Mouse (Mus musculus): Measurements from ENCODE around the gene Fam216a.
A peak's percentile ranks its signal among the peaks of the same experiment; 100 is the strongest.

The Fam216a gene

DNA sequence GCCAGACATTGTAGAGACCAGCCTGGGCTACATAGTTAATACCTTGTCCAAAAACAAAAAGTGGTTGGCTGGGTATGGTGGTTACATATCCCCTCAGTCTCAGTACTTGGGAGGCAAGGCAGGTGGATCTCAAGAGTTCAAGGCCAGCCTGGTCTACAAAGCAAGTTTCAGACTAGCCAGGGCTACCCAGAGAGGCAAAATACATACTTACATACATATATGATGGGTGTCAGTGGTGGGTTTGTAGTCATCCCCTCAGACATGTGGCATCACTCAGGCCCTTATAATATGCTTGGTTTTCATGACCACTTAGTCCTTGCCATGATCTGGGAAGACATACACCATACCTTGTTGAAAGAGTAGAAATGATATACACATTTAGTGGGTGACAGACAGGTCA is 18.5 kb upstream of the Fam216a start:
- peak in 1 of 2 experiments; percentile 2 for DNase-seq

DNA sequence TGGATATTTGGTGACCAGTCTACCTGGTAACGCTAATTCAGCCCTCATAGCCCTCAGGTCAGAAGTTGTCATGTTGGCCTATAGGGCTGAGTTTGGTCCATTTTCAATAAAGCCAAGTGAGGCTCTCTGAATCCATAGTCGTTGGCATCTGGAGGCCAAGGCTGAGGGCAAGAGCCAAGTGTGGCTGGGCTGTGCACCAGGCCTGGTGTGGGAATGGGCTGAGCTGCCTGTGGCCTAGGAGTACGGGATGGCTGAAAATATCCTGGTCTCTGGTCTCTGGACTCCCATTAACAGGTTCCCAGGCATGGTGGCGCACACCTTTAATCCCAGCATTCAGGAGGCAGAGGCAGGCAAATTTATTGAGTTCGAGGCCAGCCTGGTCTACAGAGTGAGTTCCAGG is 17.8 kb upstream of the Fam216a start:
- peak in 1 of 2 experiments; percentile 3 for DNase-seq

DNA sequence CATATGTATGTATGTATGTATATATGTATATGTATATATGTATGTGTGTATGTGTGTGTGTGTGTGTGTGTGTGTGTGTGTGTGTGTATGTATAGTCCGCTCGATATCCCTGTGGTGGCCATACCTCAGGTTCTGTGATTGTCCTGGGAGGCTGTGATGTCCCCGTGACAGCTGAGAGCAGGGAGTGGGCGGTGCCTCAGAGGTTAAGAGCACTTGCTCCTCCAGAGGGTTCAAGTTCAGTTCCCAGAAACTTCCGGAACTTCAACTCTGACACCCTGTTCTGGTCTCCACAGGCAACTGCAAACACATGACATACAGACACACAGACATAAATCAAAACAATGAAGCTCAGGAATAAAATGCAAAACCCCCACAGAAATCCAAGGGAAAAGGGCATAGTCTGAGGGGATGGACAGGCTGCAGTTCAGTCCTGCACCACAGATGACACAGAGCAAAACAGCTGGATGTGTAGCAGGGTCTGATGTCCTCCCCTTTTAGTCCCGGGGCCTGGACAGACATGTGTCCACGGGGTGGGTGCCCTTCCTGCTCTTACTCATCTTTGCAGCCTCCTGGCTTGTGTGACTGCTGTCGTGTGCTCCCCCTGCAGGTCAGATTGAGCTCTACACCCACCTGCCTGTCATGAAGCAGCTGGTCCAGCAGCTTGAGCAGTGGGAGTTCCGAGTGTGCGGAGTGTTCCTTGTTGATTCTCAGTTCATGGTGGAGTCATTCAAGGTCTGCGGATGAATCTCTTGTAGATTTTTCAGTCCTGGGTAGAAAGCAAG is 7.4 kb upstream of the Fam216a start:
- peak; percentile 52 to 54 for DNase-seq

DNA sequence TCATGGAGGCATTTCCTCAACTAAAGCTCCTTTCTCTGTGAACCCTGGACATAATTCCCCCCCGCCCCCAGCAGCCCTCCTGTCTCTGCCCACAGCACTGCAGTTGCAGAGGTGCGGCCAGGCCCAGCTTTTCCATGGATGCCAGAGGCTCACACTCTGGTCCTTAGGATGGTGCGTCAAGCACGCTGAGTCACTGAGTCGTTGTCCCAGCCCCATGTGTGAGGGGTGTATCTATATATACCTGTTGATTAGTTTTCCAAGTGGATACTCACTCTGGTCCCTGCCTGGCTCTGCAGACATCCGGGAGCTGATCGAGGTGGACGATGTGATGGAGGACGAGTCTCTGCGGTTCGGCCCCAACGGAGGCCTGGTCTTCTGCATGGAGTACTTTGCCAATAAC is 6.0 kb upstream of the Fam216a start:
- no peak for DNase-seq

DNA sequence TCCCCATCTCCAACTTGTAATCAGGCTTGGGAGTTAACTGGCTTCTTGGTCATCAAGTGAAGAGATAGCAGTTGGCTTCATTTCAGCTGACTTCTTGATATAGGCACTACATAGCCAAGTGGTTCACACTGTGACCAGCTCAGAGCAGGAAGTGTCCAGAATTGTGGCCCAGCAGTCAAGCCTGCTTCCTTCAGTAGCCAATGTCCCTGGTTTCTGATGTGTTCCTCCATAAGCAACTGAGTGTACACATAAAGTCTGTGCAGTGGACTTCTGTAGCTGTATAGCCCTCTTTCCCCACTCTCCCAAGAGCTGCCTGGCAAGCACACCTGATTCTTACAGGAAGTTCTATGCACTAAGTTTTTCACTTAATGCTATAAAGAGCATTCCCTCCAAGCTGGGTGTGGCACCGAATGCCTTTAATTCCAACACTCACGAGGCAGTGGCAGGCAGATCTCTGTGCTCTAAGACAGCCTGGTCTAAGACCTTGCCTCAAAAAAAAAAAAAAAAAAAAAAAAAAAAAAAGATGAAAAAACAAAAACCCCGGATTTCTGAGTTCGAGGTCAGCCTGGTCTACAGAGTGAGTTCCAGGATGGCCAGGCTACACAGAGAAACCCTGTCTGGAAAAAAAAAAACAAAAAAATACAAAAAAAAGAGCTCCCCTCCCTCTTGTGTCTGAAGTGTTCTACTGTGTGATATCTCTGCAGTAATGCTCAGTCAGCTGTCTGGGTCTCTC is 5.1 kb upstream of the Fam216a start:
- no peak for DNase-seq

DNA sequence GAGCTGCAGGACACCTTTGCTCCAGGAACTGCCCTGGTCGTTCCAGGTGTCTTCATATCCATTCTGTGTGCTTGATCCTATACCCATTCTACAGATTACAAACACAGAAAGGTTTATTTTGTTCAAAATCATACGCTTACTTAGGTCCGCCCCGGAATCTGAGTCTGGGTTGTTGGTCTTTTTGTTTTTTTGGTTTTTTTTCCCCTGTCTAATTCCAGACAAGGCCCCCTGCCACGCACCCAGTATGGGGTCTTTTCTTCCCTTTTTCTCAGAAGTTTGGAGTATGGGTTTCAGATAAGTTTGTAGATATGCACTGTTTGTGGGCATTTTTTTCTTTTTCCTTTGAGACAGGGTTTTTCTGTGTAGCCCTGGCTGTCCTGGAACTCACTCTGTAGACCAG is 714 bp upstream of the Fam216a start:
- DNase-seq = no peak

DNA sequence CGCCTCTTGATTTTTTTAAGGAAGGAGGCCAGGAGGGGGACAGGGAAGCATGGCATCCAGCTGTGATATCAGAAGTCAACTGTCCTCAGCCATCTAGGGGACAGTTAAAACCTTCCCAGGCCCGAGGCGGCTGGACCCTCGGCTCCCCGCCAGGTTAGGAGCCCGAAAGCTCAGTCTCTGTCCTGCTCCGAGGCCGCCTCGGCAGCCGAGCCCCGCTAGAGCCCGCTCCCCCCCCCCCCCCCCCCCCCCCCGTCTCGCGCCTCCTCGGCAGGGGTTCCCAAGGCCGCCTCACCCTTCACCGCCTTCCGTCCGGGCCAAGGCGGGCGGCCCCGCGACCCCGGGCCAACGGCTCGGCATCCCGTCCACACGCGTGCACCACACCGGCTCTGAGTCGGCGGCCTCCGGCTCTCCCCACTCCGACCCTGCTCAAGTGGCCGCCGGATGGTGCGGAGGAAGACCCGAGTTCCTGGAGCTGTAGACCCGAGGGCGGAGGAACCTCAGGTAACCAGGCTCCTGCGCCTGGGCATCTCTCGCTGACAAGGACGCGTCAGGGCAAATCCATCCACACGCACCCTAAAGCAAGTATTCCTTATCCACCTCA is 473 bp downstream of the Fam216a start, which contains the start of gene Gpn3:
TSS of gene Gpn3 (plus strand) at position 286 of the 601 bp plus-strand sequence.
- DNase-seq = no peak

DNA sequence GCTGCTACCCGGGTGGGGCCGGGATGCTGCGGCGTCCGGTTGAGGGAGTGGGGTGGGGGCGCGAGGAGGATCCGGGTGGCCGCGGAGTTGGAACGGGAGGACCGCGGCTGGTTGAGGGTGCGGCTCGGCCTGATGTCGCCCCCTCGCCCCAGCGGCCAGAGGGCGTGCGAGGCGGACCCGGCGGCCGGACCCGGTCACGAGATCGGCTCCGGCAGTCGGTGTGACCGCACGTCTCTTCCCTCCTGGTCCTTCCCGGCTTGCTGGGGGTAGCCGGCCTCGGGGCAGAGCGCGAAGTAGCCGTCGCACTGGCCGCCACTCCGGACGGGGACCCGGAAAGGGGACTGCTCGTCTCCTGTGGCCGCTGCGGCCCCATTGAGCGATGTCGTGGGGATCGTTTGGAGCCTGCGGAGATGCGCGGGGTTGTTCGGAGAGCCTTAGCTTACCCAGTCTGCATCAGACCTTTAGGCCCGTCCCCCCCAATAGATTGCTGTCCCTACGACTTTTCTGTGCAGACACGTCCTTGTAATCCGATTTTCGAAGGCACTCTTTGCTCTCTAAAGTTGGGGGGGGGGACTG is 17.6 kb downstream of the Fam216a start:
- DNase-seq = no peak

DNA sequence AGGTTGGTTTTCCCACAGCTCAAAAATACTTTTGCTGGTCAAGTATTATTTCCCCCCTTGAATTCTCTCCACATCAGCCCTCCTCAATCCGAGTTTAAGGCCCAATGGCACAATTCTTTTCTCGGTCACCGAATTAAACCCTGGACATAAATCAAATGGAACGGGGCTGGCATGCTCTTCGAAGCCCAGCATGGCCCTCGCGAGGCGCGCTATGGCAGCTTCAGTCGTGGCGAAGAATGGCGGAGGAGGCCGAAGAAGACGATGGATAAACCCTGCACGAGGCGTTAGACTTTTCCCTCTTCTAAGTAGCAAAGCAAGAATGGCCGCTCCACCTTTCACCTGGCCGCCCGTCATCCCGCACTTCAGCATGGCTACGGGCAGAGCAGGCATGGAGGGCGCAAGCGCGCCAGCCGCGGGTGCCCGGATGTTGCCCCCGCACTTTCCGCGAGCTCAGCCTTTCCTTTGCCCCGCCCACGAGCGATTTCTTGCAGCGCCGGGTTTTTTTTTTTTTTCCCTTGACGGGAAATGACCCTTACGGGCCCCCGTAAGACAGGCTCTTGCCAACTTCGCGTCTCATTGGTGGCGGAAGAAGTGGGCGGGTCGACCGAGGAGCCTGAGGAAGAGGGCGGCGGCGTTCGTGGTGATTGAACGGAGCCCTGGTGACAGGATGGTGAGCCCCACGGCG is 18.2 kb downstream of the Fam216a start, which contains the start of the genes Rad9b and Vps29:
TSS of gene Rad9b (minus strand) at position 427 of the 685 bp plus-strand sequence.
TSS of gene Vps29 (plus strand) at position 563 of the 685 bp plus-strand sequence.
- DNase-seq = peak; percentile 96 to 97

DNA sequence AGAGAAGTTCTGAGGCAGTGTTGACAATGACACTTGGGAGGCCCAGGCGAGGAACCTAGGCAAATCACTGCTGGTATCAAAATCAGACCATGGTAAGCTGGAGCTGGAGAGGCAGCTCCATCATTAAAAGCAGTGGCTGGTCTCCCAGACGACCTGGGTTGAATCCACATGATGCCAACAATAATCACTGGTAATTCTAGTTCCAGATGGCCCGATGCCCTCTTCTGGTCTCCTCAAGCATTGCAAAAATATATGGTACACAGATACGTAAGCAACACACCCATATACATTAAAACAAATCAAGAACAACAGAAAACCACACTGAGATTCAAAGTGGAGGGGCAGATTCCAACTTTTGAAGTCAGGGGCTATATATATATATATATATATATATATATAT is 26.4 kb downstream of the Fam216a start:
- DNase-seq = no peak

DNA sequence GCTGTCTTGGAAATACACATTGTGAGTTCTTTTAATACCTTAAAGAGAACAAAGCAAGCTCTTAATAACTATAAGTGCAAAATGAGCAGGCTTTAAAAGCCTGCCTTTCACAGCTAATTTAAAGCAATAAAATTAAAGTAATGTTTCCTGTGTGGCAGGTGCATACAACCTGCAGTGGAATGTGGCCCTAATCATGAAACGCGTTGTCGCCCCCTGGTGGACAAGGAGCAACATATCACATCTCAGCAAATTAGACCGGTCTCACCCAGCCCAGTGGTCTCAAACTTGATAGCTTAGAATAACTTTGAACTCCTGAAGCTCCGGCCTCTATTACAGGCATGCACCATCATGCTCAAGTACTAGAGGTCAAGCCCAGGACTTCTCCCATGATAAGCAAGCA is 27.9 kb downstream of the Fam216a start:
- DNase-seq = peak; percentile 50 to 67

DNA sequence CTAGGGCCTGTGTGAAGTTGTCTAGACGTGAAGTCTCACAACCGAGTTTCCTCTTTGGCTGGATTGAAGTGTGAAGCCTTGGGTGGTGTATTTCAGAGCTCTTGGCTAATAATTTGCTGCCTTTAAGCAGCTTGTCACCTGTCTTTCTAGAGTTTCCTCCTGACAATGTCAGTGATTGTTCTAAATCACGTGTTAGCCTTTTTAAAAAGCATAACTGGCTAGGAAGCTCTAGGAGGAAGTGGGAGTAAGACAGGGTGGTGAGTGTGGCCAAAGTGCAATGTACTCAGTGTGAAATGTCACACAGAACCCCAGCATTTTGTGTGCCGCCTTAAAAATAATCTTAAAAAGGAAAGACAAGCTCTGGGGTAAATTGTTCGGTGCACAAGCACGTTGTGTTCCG is 28.4 kb downstream of the Fam216a start:
- DNase-seq = no peak

DNA sequence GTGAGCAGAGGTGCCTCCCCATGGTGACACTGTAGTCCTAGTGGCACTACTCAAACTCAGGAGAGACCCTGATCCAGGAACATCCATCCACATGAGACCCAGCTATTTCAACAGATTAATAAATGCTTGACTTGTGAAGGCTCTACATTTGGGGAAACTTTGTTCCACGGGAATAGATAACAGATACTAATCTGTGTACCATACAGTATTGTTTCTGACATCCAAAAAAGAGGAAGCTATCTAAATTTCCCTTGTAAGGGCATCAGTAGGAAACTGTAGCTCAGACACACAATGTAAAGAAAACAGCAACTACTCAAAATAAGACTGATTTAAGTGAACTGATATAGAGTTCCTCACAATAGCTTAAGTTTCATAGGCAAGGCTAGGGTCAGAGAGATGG is 29.3 kb downstream of the Fam216a start:
- no peak for DNase-seq

DNA sequence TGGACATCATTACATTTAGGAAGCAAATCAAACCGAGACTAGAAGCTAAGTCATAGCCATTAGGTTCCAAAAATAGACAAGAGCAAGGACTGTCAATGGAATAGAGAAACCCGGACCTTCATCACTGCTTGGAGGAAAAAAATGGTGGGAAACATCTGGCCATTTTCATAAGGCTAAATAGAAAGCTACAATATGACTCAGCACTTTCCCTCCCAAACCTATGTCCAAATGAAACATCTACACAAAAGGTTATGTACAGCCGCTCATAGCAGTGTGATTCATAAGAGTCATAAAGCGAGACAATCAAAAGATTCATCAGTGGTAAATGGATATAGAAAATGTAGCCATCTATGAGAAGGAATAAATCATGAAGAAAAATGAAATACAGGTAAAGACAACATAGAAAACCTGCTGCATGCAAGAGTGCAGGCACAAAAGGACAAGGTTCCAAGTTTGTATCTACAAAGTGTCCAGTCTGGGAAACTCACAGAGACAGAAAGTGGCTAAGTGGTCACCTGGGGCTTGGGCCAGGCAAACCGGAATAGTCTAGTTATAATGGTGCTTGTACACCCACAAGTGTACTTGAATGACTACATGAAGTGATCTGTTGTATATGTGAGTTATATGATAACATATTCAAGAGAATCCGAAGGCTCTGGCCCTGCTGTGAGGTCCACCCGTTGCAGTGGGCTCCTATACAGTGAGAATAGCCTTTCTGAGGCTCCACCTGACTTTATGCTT is 35.4 kb downstream of the Fam216a start:
- DNase-seq = no peak

DNA sequence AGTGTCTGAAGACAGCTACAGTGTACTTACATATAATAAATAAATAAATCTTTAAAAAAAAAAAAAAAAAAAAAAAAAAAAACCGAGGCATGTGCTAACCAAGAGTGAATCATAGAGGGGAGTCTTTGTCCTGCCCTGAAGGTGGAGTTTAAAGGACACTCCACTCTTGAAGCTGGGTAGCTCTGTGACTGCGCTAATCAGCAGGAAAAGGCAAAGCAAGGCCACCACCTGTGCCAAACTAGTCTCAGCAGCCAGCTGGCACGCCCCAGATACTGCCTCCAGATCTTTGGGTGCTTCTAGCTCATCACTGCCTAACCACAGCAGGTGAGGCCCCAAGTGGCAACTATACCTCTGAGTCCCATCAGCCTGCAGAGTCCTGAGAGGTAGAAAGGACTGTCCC is 37.5 kb downstream of the Fam216a start:
- DNase-seq = no peak

DNA sequence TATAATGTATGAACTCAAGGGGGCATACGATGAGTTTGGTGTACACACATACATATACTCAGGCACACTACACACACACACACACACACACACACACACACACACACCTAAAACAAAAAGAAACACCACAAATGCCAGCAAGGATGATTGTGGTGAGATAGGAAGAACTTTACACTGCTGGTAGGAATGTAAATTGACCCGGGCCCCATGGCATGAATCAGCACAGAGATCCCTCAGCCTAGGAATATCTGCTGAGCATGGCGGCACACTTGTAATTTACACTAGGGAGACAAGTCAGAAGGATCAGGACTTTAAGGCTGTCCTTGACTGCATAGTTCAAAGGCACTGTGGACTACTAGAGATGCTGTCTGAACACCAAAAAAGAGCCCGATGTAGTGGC is 41.9 kb downstream of the Fam216a start:
- no peak for DNase-seq

DNA sequence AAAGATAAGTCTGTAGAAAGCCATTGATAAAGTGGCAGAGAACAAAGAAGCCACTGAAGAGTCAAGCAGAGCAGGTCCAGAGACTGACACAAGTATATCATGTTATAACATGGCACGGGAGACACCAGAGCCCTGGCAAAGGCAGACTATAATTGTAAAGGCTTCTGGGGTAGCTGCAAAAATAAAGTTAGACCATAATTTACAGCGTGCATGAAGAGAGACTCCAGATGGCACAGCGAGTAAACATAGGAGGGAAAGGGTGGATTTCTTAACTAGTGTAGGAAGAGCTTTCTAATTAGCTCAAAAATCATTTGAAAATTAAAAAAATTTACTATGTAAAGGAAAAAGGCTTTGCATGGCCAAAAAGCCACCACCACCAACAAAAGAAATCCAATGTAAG is 44.9 kb downstream of the Fam216a start:
- DNase-seq = no peak

DNA sequence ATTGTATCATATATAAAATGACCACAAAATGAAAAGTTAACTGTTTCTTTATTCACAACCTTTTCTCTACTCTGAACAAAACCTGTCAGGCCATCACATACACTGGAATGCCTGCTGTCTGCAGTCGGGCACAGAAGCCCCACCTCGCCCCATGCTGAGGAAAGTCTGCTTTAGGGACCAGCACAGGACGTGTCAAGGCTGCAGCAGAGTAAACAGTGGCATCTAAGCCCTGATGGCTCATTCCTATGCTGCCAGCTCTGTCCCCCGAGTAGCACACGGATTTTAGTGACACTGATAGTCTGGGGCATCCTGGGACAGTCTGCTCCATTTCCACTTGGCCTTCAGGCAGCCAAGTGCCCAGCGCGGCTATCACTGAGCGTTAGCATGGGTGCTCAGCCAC is 46.7 kb downstream of the Fam216a start:
- no peak for DNase-seq

DNA sequence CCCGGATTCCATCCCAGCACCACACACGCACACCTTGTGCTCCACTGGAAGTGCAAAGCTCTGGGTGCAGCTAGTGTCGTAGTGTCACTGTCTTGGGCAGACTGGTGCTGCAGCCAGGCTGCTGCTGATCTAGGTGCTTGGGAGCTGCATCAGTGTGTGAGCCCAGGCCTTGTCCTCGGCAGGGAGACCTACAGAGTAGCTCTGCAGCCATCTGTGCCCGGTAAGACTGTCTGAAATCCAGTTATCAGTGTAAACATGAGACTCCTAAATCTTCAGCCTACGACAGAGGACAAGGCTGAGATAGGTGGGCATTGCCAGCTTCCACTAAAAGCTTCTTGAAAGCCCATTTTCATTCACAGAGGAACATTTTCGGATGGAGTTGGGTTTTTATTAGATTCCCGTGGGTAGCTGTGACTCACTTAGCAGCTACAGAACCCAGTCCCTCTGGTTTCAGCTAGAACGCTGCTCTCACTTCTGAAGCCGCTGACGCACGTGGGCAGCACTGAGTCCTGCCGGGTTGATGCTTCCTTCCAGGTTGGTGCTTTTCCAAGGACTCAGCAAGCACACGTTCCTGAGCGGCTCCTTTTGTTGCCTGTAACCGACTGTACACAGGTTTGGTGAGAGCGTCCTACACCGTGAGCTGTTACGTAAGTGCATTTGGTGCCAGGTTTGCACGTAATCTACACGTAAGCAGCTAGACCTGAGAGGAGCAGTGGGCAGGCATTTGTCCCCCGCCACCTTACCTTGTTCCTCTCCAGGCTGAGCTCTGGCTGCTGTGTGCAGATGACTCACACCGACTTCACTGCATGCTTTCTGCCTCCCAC is 47.3 kb downstream of the Fam216a start:
- DNase-seq = no peak

DNA sequence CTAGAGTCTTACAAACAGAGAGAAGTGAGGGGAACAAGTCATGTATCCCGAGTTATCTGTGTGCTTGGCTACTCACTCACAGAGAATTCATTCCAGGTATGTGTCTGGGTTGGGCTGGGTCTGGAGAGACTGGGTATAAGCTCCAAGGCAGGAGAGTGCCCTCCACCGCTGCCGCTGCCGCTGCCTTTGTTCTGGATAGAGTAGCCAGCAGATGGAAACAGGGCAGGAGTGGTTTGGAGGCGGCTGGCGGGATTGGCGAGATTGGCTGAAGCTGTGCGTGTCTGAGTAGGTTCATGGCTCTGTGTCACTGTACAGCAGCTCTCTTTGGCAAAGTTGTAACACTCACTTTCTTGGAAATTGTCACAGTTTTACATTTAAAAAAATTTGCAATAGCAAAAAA is 48.6 kb downstream of the Fam216a start:
- no peak for DNase-seq

DNA sequence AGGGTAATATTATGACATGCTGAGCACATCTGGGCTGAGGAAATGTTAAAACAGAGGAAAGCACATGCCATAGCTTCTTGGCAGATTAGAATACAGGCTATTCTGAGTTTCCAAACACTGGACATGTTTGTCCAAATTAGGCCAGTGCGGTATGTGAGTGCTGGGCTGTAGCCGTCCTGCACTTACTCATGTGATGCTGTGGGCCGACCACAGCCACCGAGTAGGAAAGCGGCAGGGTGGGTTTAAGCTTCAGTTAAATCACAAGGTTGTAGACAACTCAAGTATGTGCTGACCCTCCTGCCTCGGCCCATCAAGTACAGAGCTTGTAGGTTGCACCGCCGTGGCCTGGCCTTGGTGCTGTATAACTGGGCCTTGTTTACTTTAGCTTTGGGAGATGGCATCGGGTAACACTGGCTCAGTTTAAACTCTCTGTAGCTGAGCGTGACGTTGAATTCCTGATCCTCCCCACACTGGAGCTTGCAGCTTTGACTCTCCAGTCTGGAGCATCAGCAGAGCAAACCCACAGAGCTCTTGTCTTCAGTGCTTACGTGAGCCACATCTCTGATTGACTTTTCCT is 51.9 kb downstream of the Fam216a start:
- no peak for DNase-seq

Measured in thymus, adult 18-20 months (tissue).